Mouse (Mus musculus): ENCODE data around the gene Slc5a2. TPM values are rescaled to one million over a fixed set of nuclear protein-coding genes. Genes with fewer than 3 reads are reported as not detected.

Gene Slc5a2
- total and polyA plus RNA-seq, 2 experiments from 2014 or later, result 0.38 TPM; not detected in 1

DNA sequence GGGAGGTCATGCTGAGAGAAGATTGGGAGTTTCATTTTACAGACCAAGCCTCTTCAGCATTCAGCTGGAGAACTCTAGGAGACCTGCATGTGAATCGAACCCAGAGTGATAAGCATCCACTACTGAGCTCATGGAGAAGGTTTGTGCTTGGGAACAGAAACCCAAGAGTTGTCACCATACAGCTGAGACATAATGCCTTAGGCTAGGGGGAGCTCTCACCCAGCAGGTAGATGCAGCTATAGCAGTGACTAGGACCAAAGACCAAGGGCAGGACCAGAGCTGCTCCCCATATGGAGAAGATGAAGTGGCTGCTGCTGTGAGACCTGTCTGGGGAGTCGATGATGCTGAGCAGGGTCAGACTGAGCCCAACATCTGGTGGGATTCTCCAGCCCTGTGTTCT is 48.1 kb downstream of the Slc5a2 start:
- Histone ChIP-seq H3K4me2 (ENCODE audit: low read depth, low read length) (no peak overlapping the region), H3K27ac (no peak overlapping the region), H3K4me3 (ENCODE audit: low read length) (no peak overlapping the region), H3K9me3 (ENCODE audit: low read length) (no peaks in the 10 kb centered on the region), H3K36me3 (ENCODE audit: insufficient read depth, low read length) (no peaks in the 10 kb centered on the region), H3K4me1 (ENCODE audit: insufficient read depth, low read length) (0 out of 2 replicates have a peak, but pooled peaks cover 3% of the 10 kb centered on the region), H3K9ac (replicated peaks; ENCODE audit: low read length) (no peak overlapping the region), H3K27me3 (ENCODE audit: insufficient read depth, low read length) (no peaks in the 10 kb centered on the region)
- ATAC-seq (no peak), DNase-seq (ENCODE audit: low spot score) (no peak)
- 86% methylated on average over 2 of the region's 2 CpGs for WGBS
- no peak for TF ChIP-seq CTCF (IDR thresholded peaks at IDR 0.05; ENCODE audit: low read depth)

- TF ChIP-seq CTCF (IDR thresholded peaks at IDR 0.05; ENCODE audit: low read depth), result no peak
- Histone ChIP-seq H3K4me3 (ENCODE audit: low read length) (no peak overlapping the region), H3K4me1 (ENCODE audit: insufficient read depth, low read length) (0 out of 2 replicates have a peak, but pooled peaks cover 3% of the 10 kb centered on the region), H3K9ac (replicated peaks; ENCODE audit: low read length) (no peak overlapping the region), H3K9me3 (ENCODE audit: low read length) (no peaks in the 10 kb centered on the region), H3K27me3 (ENCODE audit: insufficient read depth, low read length) (no peaks in the 10 kb centered on the region), H3K36me3 (ENCODE audit: insufficient read depth, low read length) (no peaks in the 10 kb centered on the region), H3K27ac (no peak overlapping the region), H3K4me2 (ENCODE audit: low read depth, low read length) (no peak overlapping the region)
- DNase-seq (ENCODE audit: low spot score) (no peak), ATAC-seq (no peak)
- 70% methylated on average over 7 of the region's 7 CpGs for WGBS
Measured at GRCm38 (mm10) chr7:128314491-128314890, 49.0 kb downstream of the Slc5a2 start.

- 65% methylated on average over 4 of the region's 4 CpGs for WGBS
- H3K4me2 ChIP-seq (ENCODE audit: low read depth, low read length), result no peak overlapping the region
- H3K4me3 ChIP-seq (ENCODE audit: low read length), result no peak overlapping the region
- H3K9me3 ChIP-seq (ENCODE audit: low read length), result no peaks in the 10 kb centered on the region
- no peak for TF ChIP-seq CTCF (IDR thresholded peaks at IDR 0.05; ENCODE audit: low read depth)
- no peaks in the 10 kb centered on the region for H3K4me1 ChIP-seq (ENCODE audit: insufficient read depth, low read length)
- no peaks in the 10 kb centered on the region for H3K27me3 ChIP-seq (ENCODE audit: insufficient read depth, low read length)
- H3K9ac ChIP-seq (replicated peaks; ENCODE audit: low read length), result no peak overlapping the region
- H3K36me3 ChIP-seq (ENCODE audit: insufficient read depth, low read length), result no peaks in the 10 kb centered on the region
- 0 out of 2 replicates have a peak, but pooled peaks have one; percentile 10 for ATAC-seq
- no peak overlapping the region for H3K27ac ChIP-seq
- DNase-seq (ENCODE audit: low spot score), result no peak
Measured at GRCm38 (mm10) chr7:128317011-128317410, 51.6 kb downstream of the Slc5a2 start.

DNA sequence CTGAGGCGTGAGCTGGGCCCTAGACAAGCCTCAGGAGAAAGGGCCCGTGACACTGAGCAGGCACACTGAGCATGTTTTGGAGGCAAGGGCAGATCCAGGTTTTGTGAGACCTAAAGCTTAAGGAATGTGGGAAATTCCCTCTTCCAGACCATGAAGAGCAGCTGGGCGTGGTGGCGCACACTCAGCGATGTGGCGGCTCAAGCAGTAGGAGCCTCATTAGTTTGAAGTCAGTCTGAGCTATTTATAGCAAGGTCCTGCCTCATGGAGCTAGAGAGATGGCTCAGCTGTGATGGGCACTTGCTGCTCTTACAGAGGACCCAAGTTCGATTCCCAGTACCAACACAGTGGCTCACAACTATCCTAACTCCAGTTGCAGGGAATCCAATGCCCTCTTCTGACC is 53.7 kb downstream of the Slc5a2 start:
- 89% methylated on average over 7 of the region's 7 CpGs for WGBS
- H3K4me1 ChIP-seq (ENCODE audit: insufficient read depth, low read length), result no peaks in the 10 kb centered on the region
- ATAC-seq (no peak), DNase-seq (ENCODE audit: low spot score) (no peak)
- TF ChIP-seq CTCF (IDR thresholded peaks at IDR 0.05; ENCODE audit: low read depth), result no peak
- H3K27ac ChIP-seq, result no peak overlapping the region
- no peaks in the 10 kb centered on the region for H3K27me3 ChIP-seq (ENCODE audit: insufficient read depth, low read length)
- H3K36me3 ChIP-seq (ENCODE audit: insufficient read depth, low read length), result no peaks in the 10 kb centered on the region
- H3K9ac ChIP-seq (replicated peaks; ENCODE audit: low read length), result no peak overlapping the region
- H3K4me3 ChIP-seq (ENCODE audit: low read length), result no peak overlapping the region
- no peaks in the 10 kb centered on the region for H3K9me3 ChIP-seq (ENCODE audit: low read length)
- H3K4me2 ChIP-seq (ENCODE audit: low read depth, low read length), result no peak overlapping the region

DNA sequence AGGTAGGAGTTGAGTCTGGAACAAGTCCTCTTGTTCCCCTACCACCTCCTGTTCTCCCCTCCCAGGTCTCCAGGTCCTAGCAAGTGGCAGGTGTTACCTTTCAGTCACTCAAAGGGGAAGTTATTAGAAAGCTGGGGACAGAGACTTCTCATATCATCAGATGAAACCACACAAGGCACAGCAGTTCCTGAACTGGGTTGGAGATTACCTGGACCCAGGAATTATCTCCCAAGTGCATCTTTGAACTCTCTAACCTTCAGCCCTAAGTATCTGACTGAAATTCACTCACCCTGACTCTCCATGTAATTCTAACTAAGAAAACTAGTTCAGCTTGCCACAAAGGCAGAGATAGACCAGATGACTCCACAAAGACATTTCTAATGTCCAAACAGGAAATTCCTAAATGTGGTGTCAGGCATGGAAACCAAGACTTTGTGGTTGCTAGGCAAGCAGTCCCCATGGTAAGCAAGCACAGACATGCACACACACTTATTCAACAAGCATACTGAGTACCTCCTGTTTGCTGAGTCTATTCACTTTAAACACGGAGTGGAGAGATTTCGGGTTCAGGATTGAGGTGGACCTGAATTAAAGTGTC is 54.9 kb downstream of the Slc5a2 start:
- no peaks in the 10 kb centered on the region for H3K9me3 ChIP-seq (ENCODE audit: low read length)
- TF ChIP-seq CTCF (IDR thresholded peaks at IDR 0.05; ENCODE audit: low read depth), result no peak
- no peak overlapping the region for H3K4me2 ChIP-seq (ENCODE audit: low read depth, low read length)
- H3K27me3 ChIP-seq (ENCODE audit: insufficient read depth, low read length), result no peaks in the 10 kb centered on the region
- 64% methylated on average over 2 of the region's 2 CpGs for WGBS
- H3K9ac ChIP-seq (replicated peaks; ENCODE audit: low read length), result no peak overlapping the region
- ATAC-seq, result no peak
- DNase-seq (ENCODE audit: low spot score), result no peak
- no peaks in the 10 kb centered on the region for H3K36me3 ChIP-seq (ENCODE audit: insufficient read depth, low read length)
- no peaks in the 10 kb centered on the region for H3K4me1 ChIP-seq (ENCODE audit: insufficient read depth, low read length)
- H3K4me3 ChIP-seq (ENCODE audit: low read length), result no peak overlapping the region
- H3K27ac ChIP-seq, result no peak overlapping the region

- 82% methylated on average over 7 of the region's 7 CpGs for WGBS
- H3K4me2 ChIP-seq (ENCODE audit: low read depth, low read length), result no peak overlapping the region
- H3K9me3 ChIP-seq (ENCODE audit: low read length), result no peaks in the 10 kb centered on the region
- H3K36me3 ChIP-seq (ENCODE audit: insufficient read depth, low read length), result no peaks in the 10 kb centered on the region
- no peak overlapping the region for H3K4me3 ChIP-seq (ENCODE audit: low read length)
- no peak for DNase-seq (ENCODE audit: low spot score)
- H3K4me1 ChIP-seq (ENCODE audit: insufficient read depth, low read length), result no peaks in the 10 kb centered on the region
- H3K9ac ChIP-seq (replicated peaks; ENCODE audit: low read length), result no peak overlapping the region
- no peak overlapping the region for H3K27ac ChIP-seq
- no peak for TF ChIP-seq CTCF (IDR thresholded peaks at IDR 0.05; ENCODE audit: low read depth)
- no peak for ATAC-seq
- H3K27me3 ChIP-seq (ENCODE audit: insufficient read depth, low read length), result no peaks in the 10 kb centered on the region
Measured at GRCm38 (mm10) chr7:128321260-128321659, 55.8 kb downstream of the Slc5a2 start.

Small RNAs within 50 kb of the gene (microRNA-seq; reads per million reads assigned to microRNA genes)
- 1.1 to 1.4 reads per million in 2 experiments for gene Mir3103

Other genes starting within 250 kb of the Slc5a2 start
- gene Itgam, start 203.0 kb upstream of the Slc5a2 start, total RNA-seq (2014; rRNA removed), result 2.6 and 3.2 TPM in 2 replicates
- 1.2 and 1.3 TPM in 2 replicates for gene Itgam, start 203.0 kb upstream of the Slc5a2 start, polyA plus RNA-seq (2015; fragmentation: Nextera tagmentation; extraction: Ambion mirVana)
- not detected in 2 replicates for gene Gm49368, start 203.0 kb upstream of the Slc5a2 start, total RNA-seq (2014; rRNA removed)
- not detected in 2 replicates for gene Gm49368, start 203.0 kb upstream of the Slc5a2 start, polyA plus RNA-seq (2015; fragmentation: Nextera tagmentation; extraction: Ambion mirVana)
- gene Itgax, start 136.1 kb upstream of the Slc5a2 start, total RNA-seq (2014; rRNA removed), result 0.58 and 0.68 TPM in 2 replicates
- not detected in 2 replicates for gene Itgax, start 136.1 kb upstream of the Slc5a2 start, polyA plus RNA-seq (2015; fragmentation: Nextera tagmentation; extraction: Ambion mirVana)
- gene Itgad, start 111.3 kb upstream of the Slc5a2 start, total RNA-seq (2014; rRNA removed), result 0.25 TPM in 1 of 2 replicates, not detected in the other
- not detected in 2 replicates for gene Itgad, start 111.3 kb upstream of the Slc5a2 start, polyA plus RNA-seq (2015; fragmentation: Nextera tagmentation; extraction: Ambion mirVana)
- gene Cox6a2, start 59.3 kb upstream of the Slc5a2 start, total RNA-seq (2014; rRNA removed), result not detected in 2 replicates
- gene Cox6a2, start 59.3 kb upstream of the Slc5a2 start, polyA plus RNA-seq (2015; fragmentation: Nextera tagmentation; extraction: Ambion mirVana), result 0.83 and 0.93 TPM in 2 replicates
- gene Armc5, start 28.3 kb upstream of the Slc5a2 start, total RNA-seq (2014; rRNA removed), result 21.1 and 27.6 TPM in 2 replicates
- 15.2 and 16.4 TPM in 2 replicates for gene Armc5, start 28.3 kb upstream of the Slc5a2 start, polyA plus RNA-seq (2015; fragmentation: Nextera tagmentation; extraction: Ambion mirVana)
- 5.6 and 7.5 TPM in 2 replicates for gene 9130023H24Rik, start 27.6 kb upstream of the Slc5a2 start, total RNA-seq (2014; rRNA removed)
- gene 9130023H24Rik, start 27.6 kb upstream of the Slc5a2 start, polyA plus RNA-seq (2015; fragmentation: Nextera tagmentation; extraction: Ambion mirVana), result 4.3 and 5.1 TPM in 2 replicates
- 19.8 and 20.6 TPM in 2 replicates for gene Tgfb1i1, start 18.8 kb upstream of the Slc5a2 start, total RNA-seq (2014; rRNA removed)
- gene Tgfb1i1, start 18.8 kb upstream of the Slc5a2 start, polyA plus RNA-seq (2015; fragmentation: Nextera tagmentation; extraction: Ambion mirVana), result 22.7 and 23.3 TPM in 2 replicates
- gene BC017158, start 32.5 kb downstream of the Slc5a2 start, total RNA-seq (2014; rRNA removed), result 34.9 and 35.1 TPM in 2 replicates
- gene BC017158, start 32.5 kb downstream of the Slc5a2 start, polyA plus RNA-seq (2015; fragmentation: Nextera tagmentation; extraction: Ambion mirVana), result 15.9 and 16.8 TPM in 2 replicates
- 31.7 and 35.4 TPM in 2 replicates for gene Rgs10, start 153.1 kb downstream of the Slc5a2 start, total RNA-seq (2014; rRNA removed)
- 101 and 107 TPM in 2 replicates for gene Rgs10, start 153.1 kb downstream of the Slc5a2 start, polyA plus RNA-seq (2015; fragmentation: Nextera tagmentation; extraction: Ambion mirVana)
- 33.8 and 44.7 TPM in 2 replicates for gene Tial1, start 196.1 kb downstream of the Slc5a2 start, total RNA-seq (2014; rRNA removed)
- 22.4 and 26.0 TPM in 2 replicates for gene Tial1, start 196.1 kb downstream of the Slc5a2 start, polyA plus RNA-seq (2015; fragmentation: Nextera tagmentation; extraction: Ambion mirVana)

Measured in hindbrain, postnatal 0 days (tissue).